Mouse (Mus musculus) R1 (cell line): ENCODE results near the gene Grik5.

Source experiments
- DNase-seq: peaks from one replicate; pipeline ENCODE4 v3.0.0-alpha.2; 2018; ENCODE audit warnings: low read depth, low spot score

Grik5 gene

DNA sequence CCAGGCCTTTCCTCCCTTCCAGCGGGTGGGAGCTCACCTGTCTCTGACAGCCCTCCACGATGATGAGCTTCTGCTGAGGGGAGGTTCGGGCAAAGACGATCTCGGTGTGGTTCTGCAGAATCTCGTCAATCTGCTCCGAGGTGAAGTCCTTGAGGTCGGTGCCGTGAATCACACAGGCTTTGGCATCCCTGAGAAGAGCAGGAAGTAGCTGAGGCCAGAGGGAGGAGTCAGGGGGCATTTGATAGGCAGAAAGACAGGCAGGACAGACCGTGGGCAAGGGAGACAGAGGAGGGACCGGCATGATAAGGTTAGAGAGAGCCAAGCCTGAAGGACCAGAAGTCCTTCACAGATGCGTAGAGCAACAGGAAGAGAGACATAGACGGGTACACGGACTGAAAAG lies 84.2 kb downstream of the Grik5 start:
- no peak for DNase-seq

DNA sequence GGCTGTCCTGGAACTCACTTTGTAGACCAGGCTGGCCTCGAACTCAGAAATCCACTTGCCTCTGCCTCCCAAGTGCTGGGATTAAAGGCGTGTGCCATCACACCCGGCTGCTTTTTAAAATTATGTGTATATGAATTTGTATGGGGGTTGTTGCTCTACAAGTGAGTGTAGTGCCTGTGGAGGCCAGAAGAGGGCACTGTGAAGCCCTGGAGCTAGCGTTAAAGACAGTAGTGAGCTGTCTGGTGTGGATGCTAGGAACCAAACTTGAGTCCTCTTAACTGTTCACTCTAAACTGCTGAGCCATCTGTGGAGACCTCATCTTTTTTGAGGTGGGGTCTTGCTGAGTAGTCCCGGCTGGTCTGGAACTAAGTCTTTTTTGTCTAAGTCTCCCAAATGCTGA lies 86.3 kb downstream of the Grik5 start:
- DNase-seq: peak; percentile 62

DNA sequence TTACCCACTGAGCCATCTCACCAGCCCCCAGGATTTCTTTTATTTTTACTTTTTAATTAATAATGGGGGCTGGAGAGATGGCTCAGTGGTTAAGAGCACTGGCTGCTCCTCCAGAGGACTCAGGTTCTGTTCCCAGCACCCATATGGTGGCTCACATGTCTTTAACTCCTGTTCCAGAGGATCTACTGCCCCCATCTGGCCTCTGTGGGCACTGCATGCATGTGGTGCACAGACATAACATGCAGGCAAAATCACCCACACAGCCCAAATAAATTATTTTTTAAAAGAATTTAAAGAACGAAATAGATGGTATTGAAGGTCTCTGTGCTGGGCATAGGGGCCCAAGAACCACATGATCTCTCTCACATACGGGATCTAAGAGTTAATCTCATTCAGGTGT lies 87.8 kb downstream of the Grik5 start:
- DNase-seq: peak; percentile 66

DNA sequence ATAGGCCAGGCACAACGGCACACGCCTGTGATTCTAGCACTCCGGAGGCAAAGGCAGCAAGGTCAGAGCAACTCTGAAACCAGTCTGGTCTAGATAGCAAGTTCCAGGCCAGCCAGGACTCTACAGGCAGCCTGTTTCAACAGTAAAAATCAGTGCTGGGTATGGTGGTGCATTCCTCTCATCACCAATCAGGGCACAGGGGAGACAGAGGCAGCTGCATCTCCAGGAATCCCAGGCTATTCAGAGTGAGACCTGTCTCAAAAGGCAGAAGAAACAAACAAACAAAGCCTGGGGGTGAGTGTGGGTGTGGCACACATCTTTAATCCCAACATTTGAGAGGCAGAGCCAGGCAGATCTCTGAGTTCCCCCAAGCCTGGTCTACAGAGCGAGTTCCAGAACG lies 88.8 kb downstream of the Grik5 start:
- peak; percentile 68 for DNase-seq

DNA sequence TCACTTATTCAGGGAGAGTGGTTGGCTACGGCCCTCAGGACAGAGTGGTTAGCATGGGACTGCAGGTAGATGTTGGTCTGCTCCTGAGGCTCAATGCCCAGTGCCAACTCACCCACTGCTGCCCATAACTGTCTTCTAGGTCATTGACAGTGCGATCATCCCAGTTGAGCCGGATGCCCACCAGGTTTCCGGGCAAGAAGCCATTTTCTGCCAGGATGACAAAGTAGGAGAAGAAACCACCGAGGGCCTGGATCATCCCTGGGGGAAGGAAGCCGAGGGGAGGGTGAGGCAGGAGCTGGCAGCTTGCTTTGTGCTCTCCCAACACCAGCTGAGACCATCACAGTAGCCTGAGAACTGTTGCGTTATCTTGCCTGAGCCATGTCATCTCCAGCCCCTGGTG lies 91.7 kb downstream of the Grik5 start:
- DNase-seq: no peak

DNA sequence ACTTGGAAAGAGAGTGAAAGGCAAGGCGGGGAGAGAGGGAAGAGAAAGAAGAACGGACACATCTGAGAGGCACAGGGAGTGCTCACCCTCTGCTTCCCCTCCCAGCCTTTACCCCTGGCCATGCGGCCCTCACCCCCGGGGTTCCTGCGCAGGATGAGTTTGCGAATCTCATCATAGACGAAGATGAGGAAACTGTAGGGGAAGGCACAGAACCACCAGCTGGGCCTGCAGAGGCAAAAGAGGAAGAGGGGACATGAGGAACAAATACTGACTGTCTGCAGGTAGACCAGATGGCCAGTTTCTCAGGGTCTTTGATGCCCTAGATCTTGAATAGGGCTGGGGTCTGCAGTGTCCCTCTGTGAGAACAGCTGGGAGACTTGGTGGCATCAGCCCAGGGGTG lies 93.4 kb downstream of the Grik5 start:
- DNase-seq: no peak

DNA sequence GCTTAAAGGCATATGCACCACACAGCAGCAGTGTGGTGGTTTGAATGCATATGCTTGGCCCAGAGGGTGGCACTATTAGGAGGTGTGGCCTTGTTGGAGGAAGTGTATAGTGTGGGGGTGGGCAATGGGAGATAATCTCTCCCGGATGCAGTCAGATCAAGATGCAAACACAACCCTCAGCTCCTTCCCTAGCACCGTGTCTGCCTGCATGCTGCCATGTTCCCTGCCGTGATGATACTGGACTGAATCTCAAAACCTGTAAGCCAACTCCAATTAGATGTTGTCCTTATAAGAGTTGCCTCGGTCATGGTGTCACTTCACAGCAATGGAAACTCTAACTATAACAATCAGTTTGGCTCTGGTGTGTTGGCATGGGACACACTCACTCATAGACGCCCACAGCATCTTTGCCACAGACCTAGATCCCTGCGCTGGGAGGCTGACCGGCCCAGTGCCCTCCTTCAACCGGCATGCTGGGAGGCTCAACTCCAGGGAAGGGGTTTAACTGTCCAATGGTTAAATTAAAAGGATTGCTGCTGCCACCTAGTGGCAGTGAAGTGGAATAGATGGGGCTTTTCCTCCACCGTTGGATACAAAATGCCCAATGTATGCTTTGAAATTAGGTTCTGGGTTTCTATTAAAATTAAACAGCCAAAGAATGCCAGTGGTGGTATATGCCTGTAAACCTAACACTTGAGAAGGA lies 97.1 kb downstream of the Grik5 start:
- DNase-seq: peak; percentile 72

DNA sequence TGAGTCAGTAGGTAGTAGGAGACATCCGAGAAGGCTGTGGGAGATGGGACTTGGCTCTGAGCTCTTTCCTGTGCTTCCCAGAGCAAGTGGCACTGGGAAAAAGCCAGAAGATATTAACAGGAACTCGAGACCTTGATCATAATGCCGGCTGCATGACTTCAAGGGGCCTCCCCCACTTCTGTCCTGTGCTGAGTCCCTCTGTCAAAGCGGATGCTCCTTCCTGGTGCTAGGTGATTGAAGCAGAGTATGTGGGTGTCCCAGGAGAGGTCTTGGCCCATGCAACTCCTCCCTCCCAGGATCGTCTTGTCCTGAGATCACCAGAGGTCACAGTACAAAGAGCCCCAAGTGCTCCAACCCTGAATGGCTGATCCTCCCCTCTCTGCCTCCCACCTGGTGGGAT lies 98.2 kb downstream of the Grik5 start:
- no peak for DNase-seq

DNA sequence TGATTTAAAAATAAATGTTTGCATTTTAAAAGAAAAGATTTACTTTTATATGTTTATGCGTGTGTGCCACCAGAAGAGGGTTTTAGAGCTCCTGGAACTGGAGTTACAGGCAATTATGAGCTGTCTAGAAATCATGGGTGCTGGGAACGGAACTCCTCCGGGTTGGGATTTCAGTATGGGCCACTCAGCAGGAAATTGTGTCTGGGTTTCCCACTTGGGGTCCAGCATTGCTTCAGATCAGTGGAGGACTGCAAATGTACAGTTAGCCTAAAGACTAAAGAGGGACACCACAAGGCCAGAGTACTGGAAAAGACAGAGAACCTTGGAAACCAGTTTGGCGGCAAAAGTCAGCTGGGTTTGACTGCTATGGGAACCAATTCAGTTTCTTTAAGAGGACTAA lies 98.9 kb downstream of the Grik5 start:
- no peak for DNase-seq

DNA sequence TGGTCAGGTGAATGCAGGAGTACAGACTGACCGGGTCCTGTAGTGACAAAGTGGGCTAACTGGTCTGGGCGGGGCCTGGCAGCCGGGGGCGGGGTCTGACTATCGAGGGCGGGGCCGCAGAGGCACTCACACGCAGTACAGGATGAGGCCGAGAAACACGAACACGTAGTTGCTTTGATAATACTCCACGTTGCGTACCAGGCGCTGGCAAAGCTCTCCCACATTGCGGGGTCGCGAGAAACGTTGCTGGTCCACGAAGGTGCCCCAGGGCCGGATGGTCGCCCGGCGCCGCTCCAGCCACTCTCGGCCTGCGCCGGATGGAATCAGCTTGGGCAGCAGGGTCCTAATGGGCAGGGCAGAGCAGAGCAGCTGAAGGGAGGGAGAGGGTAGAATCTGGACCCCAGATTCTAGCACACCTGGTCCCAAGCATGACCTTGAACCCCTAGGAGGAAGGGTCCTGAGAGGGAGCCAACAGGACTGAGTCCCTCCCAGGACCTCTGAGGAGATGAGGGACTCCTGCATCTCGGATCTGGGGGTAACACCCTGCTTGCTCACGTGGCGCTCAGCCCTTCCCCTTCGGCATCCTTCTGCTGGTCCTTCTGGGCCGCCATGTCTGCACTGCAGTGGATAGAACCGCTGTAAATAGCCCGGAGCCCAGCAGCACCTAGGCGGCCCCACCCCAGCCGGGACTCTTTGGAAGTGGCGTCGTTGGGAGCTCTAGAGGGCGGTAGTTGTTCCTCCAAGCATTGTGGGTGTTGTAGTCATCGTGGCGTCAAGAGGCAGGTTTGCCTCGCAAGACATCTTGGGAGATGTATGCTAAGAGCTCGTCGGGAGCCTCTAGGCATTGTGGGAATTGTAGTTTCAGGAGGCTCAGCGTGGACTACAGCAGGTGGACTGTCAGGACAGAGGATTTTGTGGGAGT lies 99.9 kb downstream of the Grik5 start, which contains the start of gene Rabac1:
Rabac1 (minus strand) TSS at position 783 of the 922 bp plus-strand sequence.
- DNase-seq: peak; percentile 99

DNA sequence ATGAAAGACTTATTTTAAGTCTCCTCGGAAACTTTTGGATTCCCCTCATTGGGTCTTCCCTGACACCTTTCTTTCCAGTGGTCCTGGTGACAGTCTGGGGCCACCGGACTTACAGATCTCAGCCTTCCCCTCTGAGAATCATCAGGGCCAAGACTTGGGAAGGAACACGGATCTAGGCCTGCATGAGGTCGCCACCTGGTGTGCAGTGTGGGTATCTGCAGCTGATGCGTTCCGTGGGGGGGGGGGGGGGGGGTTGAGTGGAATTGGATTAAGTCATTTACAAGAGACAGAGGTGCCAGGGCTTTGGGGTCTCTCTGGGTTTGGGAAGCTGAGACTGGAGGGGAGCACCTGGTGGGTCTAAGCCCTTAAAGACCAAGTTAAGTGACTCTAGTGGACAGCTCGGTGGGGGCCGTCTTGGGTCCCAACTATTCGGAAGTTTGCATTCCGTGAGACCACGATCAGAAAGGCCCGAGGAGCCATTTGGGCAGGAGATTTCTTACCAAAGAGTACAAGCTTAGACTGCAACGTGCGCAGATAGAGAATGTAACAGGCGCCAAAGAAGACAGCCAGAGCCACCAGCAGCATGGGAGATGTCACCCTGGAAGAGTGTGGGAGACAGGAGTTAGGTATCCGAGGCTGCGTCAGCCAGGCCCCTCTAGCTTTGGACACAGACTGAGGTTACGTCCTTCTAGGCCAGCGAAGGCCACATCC lies 100.7 kb downstream of the Grik5 start:
- peak; percentile 67 for DNase-seq

DNA sequence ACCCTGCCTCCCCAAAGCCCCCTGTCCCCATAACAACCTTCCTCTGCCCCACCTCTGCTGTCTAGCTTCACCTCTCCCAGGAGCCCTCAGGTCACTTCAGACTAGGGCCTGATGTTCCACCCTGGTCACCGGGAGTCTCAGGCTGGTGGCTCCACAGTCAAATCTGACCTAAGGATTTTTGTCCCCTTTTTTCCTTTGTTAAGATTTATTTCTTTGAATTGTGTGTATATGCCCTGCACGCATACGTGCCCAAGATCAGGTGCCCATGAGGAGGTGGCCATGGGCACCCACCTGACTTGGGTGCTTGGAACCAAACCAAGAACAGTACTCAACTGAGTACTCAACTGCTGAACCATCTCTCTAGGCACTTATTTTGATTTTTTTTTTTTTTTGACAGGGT lies 101.8 kb downstream of the Grik5 start:
- no peak for DNase-seq

DNA sequence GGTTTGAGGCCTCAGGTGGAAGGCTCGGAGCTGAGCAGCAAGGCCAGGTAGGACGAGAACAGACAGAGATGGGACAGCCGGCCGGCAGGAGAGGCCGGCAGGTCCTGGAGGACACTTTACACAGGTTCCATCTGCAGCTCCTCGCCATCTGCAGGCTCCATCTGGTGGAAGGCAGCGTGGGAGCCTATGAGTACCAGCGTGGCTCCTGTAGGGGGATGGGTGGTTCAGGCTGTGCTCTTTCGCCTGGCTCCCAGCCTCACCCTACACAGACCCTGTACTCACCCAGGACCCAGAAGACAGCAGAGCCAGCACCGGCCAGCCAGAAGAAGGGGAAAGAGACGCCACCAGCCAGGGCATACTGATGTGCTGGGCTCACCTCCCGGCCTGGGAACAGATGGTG lies 102.3 kb downstream of the Grik5 start:
- no peak for DNase-seq

DNA sequence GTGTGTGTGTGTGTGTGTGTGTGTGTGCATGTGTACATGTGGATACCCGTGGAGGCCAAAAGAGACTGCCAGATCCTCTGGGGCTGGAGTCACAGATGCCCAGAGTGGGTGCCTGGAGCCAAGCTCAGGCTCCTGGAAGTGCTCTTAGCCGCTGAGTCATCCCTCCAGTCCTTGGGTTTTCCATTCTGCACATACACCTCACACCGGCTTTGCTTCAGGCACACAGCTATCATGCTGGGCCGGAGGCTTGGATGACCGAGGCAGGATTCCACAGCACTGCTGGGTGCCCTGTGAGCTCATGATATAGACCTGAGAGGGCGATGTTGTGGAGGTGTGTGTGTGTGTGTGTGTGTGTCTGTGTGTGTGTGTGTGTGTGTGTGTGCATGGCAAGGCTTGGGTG lies 103.7 kb downstream of the Grik5 start:
- DNase-seq: no peak

DNA sequence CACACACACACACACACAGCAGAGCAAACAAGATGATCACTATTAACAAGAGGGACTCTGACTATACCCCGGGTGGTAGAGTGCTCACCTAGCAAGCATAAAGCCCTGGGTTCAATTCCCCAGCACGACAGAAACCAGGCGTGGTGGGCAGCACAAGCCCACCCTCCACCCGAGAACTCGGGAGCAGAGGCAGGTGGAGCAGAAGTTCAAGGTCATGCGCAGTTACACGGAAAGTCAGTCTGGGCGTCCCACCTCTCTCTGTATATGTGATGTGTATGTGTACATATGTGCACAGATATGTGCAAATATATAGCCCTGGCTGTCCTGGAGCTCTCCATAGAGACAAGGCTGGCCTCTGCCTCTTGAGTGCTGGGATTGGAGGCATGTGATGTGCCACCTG lies 104.2 kb downstream of the Grik5 start:
- no peak for DNase-seq

DNA sequence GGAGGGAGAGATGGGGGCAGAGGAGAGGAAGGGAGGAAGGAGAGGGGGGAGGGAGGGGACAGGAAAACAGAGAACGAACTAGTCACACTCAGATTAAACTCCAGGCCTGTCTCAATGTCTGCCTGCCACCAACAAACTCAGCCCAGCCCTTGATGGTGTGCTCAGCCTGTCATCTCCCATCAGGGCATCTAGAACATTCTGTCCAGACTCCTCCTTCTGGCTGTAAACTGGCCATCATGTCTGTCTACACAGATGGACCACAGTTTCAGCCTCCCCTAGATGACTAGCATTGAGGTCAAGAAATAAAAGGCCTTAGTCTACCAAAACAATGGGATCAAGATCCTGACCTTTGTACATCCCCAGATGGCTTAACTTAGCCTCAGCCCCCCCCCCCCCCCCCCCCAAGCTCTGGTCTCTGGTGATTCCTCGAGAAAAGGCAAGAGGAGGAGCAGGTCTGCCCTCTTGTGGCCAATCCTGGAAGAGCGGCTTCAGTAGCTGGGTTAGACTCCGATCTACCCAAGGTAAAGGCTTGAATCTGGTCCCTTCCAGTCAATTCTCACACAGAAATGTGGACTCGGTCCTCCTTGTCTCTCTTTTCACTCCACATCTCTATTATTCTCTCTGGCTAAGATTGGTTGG lies 107.1 kb downstream of the Grik5 start:
- peak; percentile 80 for DNase-seq

DNA sequence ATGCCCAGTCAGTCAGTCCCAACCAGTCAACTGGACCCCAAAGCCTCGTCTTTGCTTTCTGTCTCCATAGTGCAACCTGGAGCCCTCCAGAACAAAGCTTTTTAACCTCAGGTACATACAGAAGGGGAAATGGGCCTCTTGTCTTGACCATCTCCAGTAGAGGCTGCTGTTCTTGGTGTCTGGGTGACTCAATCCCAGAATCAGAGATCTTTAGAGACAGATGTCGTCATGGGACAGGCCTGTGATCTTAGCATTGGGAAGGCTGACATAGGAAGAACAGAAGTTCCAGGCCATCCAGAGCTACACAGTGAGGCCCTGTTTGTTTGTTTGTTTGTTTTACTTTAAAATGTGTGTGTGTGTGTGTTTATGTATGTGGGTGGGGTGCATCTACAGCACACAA lies 107.9 kb downstream of the Grik5 start:
- DNase-seq: no peak
